Mouse (Mus musculus) ovary, postnatal 10 days (tissue): ENCODE data around the gene Kcnn1.
"Not testable (repeated sequence)": the region's sequence is repeated elsewhere in the genome, so short reads cannot be mapped to it uniquely, and the experiment has no call there.

Experiments used
- DNase-seq: peaks from one replicate; pipeline ENCODE4 v3.0.0; 2022; ENCODE audit warnings: low spot score

Kcnn1 gene

GRCm38 (mm10) chr8:70841147-70842072, 21.6 kb downstream of the Kcnn1 start:
- DNase-seq = peak; percentile 94

GRCm38 (mm10) chr8:70840590-70840989, 22.5 kb downstream of the Kcnn1 start:
- no peak for DNase-seq

GRCm38 (mm10) chr8:70839408-70840351, 23.4 kb downstream of the Kcnn1 start, which contains the start of gene Arrdc2:
Gene Arrdc2 (minus strand): TSS chr8:70839720.
- peak; percentile 88 for DNase-seq

GRCm38 (mm10) chr8:70838654-70839407, 24.2 kb downstream of the Kcnn1 start:
- DNase-seq = no peak

GRCm38 (mm10) chr8:70836666-70837065, 26.4 kb downstream of the Kcnn1 start:
- no peak for DNase-seq

- no peak for DNase-seq
Observed at GRCm38 (mm10) chr8:70834071-70834470, 29.0 kb downstream of the Kcnn1 start.

- DNase-seq = no peak
Observed at GRCm38 (mm10) chr8:70833520-70833919, 29.5 kb downstream of the Kcnn1 start.

GRCm38 (mm10) chr8:70833018-70833482, 30.0 kb downstream of the Kcnn1 start:
- no peak for DNase-seq

GRCm38 (mm10) chr8:70832371-70832770, 30.7 kb downstream of the Kcnn1 start:
- no peak for DNase-seq

- no peak for DNase-seq
Observed at GRCm38 (mm10) chr8:70831517-70831916, 31.5 kb downstream of the Kcnn1 start.

GRCm38 (mm10) chr8:70827796-70828195, 35.3 kb downstream of the Kcnn1 start:
- DNase-seq = no peak

GRCm38 (mm10) chr8:70827010-70827409, 36.0 kb downstream of the Kcnn1 start:
- DNase-seq = no peak

- DNase-seq = no peak
Observed at GRCm38 (mm10) chr8:70825816-70826215, 37.2 kb downstream of the Kcnn1 start.

GRCm38 (mm10) chr8:70823802-70824201, 39.3 kb downstream of the Kcnn1 start:
- no peak for DNase-seq

- DNase-seq = not testable (repeated sequence)
Observed at GRCm38 (mm10) chr8:70822594-70822993, 40.5 kb downstream of the Kcnn1 start.

GRCm38 (mm10) chr8:70821992-70822391, 41.1 kb downstream of the Kcnn1 start:
- DNase-seq = no peak

GRCm38 (mm10) chr8:70821399-70821962, 41.6 kb downstream of the Kcnn1 start:
- DNase-seq = peak; percentile 42

- DNase-seq = no peak
Observed at GRCm38 (mm10) chr8:70820101-70820935, 42.7 kb downstream of the Kcnn1 start.

- DNase-seq = no peak
Observed at GRCm38 (mm10) chr8:70816679-70817078, 46.4 kb downstream of the Kcnn1 start.

- no peak for DNase-seq
Observed at GRCm38 (mm10) chr8:70812885-70813284, 50.2 kb downstream of the Kcnn1 start.
